Mouse (Mus musculus): ENCODE results near the gene Gmfb. TPM values are rescaled to one million over a fixed set of nuclear protein-coding genes. Genes with fewer than 3 reads are reported as not detected.
"Not testable (repeated sequence)": the region's sequence is repeated elsewhere in the genome, so short reads cannot be mapped to it uniquely, and the experiment has no call there.

The Gmfb gene
- polyA plus RNA-seq, 1 experiment from 2014 or later = 163 TPM

DNA sequence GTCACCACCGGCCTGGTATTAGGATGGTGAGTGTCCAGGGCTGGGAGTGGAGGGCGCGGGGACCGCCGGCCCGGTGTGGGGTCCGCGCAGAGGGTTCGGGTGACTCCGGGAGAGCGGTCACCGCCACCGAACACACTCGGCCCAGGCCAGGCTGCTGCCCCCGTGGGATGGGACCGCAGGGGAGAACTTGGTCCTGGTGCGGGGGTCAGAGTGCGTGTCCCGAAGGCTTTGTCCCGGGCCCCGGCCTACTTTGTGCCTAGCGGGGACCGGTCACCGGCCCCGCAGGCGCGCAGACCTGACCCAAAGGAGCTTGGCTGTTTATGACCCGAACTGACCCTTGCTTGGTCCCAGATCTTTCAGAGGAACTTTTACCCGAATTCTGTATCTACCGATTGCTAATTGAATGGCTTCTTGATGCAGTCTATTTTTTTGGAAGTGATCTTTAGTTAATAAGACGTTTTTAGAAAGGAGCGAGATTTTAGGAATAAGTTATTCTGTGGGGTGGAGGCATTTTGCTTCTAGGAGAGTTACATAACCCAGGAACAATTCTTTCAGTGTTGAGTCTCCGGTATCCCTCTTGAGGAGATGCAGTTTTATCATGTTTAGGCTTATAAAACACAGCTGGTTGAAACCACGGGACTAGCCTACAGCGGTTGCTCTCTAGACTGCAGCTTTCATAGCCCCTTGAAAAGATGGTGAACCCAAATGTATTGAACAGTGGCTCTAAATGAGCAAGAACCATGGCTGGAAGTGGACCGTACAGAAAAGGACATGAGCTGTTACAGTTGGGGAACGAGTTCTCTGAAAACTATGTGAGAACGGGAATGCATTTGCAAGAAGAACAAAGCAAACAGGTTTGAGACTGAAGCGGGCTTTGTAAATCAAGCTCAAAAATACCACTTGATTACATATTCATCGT is 10.6 kb upstream of the Gmfb start:
- ATAC-seq (ENCODE audit: low read depth) = no peak
- Histone ChIP-seq H3K27ac (ENCODE audit: low read depth, low read length) (no peak overlapping the region), H3K9ac (replicated peaks; ENCODE audit: low read depth, low read length) (peak overlapping the region; percentile 74), H3K36me3 (ENCODE audit: control insufficient read depth, insufficient read depth, low read length) (no peaks in the 10 kb centered on the region), H3K4me2 (ENCODE audit: low read depth, low read length) (peak overlapping the region; percentile 89), H3K9me3 (ENCODE audit: control insufficient read depth, low read length) (no peaks in the 10 kb centered on the region), H3K4me3 (ENCODE audit: low read depth, low read length) (peak overlapping the region; percentile 65), H3K27me3 (ENCODE audit: control insufficient read depth, insufficient read depth, low read length) (no peaks in the 10 kb centered on the region), H3K4me1 (ENCODE audit: control insufficient read depth, insufficient read depth, low read length) (peaks cover 3% of the 10 kb centered on the region; the same call in 1 of the 2 replicates)
- WGBS = 9% methylated on average over 40 of the region's 40 CpGs

DNA sequence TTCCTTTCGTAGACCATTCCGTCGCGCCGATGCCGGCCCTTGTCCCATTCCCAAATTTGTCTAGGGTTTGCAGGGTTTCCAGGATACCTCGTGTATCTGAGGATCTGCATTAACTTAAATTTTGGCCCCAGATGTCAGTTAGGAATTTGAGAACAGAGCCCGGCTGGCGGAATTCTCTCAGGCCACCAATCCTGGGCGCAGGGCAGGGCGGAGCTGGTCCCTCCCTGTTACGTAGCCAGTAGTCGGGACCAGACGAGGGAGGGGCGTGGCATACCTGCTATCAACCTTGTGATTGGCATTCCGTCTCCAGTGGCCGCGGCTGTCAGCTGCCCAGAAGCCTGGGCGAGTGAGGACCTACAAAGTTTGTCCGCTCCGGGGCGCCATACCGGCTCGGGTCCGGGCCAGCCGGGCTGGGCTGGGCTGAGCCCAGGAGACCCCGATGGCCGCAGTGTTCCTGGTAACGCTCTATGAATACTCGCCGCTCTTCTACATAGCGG is 9.8 kb upstream of the Gmfb start, which contains the start of gene Cgrrf1:
TSS of gene Cgrrf1 (plus strand) at position 289 of the 497 bp plus-strand sequence.
- Histone ChIP-seq H3K27ac (ENCODE audit: low read depth, low read length) (no peak within 1 kb of the TSS), H3K4me2 (ENCODE audit: low read depth, low read length) (peak within 1 kb of the TSS; percentile 89), H3K4me3 (ENCODE audit: low read depth, low read length) (peak within 1 kb of the TSS; percentile 65), H3K9ac (replicated peaks; ENCODE audit: low read depth, low read length) (peak within 1 kb of the TSS; percentile 74), H3K36me3 (ENCODE audit: control insufficient read depth, insufficient read depth, low read length) (no peaks in the 10 kb centered on the region), H3K9me3 (ENCODE audit: control insufficient read depth, low read length) (no peaks in the 10 kb centered on the region), H3K4me1 (ENCODE audit: control insufficient read depth, insufficient read depth, low read length) (peaks cover 3% of the 10 kb centered on the region; the same call in 1 of the 2 replicates), H3K27me3 (ENCODE audit: control insufficient read depth, insufficient read depth, low read length) (no peaks in the 10 kb centered on the region)
- ATAC-seq (ENCODE audit: low read depth) = peak; percentile 98
- 1% methylated on average over 32 of the region's 32 CpGs for WGBS

DNA sequence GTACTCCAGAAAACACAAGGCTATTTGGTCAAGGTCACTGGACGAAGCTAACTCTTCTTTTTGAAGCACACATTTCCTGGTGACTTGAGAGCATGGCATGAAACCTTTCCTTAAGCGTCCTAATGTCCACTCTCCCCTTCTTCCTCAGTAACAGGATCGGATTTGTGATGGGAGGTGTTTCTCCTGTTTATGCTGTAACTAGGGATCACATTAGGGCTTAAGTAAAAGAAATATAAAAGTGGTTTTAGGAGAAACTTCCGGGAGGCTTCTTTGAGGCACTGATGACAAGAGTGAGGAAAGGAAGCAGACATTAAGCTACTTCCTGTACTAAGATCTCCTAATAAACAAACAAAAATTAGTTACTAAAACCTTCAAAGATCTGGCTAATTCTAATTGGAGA is 9.3 kb upstream of the Gmfb start:
- 8% methylated on average over 4 of the region's 4 CpGs for WGBS
- H3K27ac ChIP-seq (ENCODE audit: low read depth, low read length) = no peak overlapping the region
- peaks cover 3% of the 10 kb centered on the region; the same call in 1 of the 2 replicates for H3K4me1 ChIP-seq (ENCODE audit: control insufficient read depth, insufficient read depth, low read length)
- H3K9me3 ChIP-seq (ENCODE audit: control insufficient read depth, low read length) = no peaks in the 10 kb centered on the region
- H3K27me3 ChIP-seq (ENCODE audit: control insufficient read depth, insufficient read depth, low read length) = no peaks in the 10 kb centered on the region
- no peak for ATAC-seq (ENCODE audit: low read depth)
- peak overlapping the region; percentile 89 for H3K4me2 ChIP-seq (ENCODE audit: low read depth, low read length)
- H3K4me3 ChIP-seq (ENCODE audit: low read depth, low read length) = peak overlapping the region; percentile 65
- H3K9ac ChIP-seq (replicated peaks; ENCODE audit: low read depth, low read length) = peak overlapping the region; percentile 74; the same call in 1 of the 2 replicates
- no peaks in the 10 kb centered on the region for H3K36me3 ChIP-seq (ENCODE audit: control insufficient read depth, insufficient read depth, low read length)

DNA sequence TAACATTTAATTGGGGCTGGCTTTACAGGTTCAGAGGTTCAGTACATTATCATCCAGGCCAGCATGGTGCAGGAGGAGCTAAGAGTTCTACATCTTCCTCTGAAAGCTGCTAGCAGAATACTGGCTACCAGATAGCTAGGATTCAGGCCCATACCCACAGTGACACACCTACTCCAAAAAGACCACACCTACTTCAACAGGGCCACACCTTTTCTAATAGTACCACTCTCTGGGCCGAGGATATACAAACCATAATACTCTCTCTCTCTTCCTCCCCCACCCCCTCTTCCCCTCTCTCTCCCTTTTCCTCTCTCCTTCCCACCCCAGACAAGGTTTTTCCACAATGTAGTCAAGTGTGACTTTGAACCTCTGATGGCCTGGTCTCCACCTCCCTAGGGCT is 5.4 kb upstream of the Gmfb start:
- Histone ChIP-seq H3K27me3 (ENCODE audit: control insufficient read depth, insufficient read depth, low read length) (no peaks in the 10 kb centered on the region), H3K4me2 (ENCODE audit: low read depth, low read length) (no peak overlapping the region), H3K9ac (replicated peaks; ENCODE audit: low read depth, low read length) (no peak overlapping the region), H3K4me3 (ENCODE audit: low read depth, low read length) (no peak overlapping the region), H3K9me3 (ENCODE audit: control insufficient read depth, low read length) (no peaks in the 10 kb centered on the region), H3K36me3 (ENCODE audit: control insufficient read depth, insufficient read depth, low read length) (no peaks in the 10 kb centered on the region), H3K27ac (ENCODE audit: low read depth, low read length) (no peak overlapping the region), H3K4me1 (ENCODE audit: control insufficient read depth, insufficient read depth, low read length) (peaks cover 3% of the 10 kb centered on the region; the same call in 1 of the 2 replicates)
- no peak for ATAC-seq (ENCODE audit: low read depth)
- 75% methylated on average over 1 of the region's 1 CpGs for WGBS

DNA sequence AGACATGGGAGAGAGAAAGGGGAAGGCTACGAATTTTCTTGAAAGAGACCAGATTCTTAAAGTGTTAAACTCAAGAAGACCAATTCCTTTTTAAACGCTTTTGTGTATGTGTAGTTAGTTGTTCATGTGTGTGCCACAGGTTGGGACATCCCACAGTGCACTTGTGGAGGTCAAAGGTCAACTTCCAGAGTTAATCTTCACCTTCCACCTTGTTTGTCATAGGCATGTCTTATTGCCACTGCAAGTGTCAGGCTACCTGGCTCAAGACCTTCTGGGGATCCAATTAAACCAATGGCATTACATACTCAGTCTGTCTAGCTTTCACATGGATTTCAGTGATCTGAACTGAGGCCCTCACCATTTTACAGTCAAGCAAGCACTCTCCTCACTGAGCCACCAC is 2.0 kb upstream of the Gmfb start:
- Histone ChIP-seq H3K9ac (replicated peaks; ENCODE audit: low read depth, low read length) (no peak overlapping the region), H3K9me3 (ENCODE audit: control insufficient read depth, low read length) (no peaks in the 10 kb centered on the region), H3K36me3 (ENCODE audit: control insufficient read depth, insufficient read depth, low read length) (no peaks in the 10 kb centered on the region), H3K4me2 (ENCODE audit: low read depth, low read length) (no peak overlapping the region), H3K27ac (ENCODE audit: low read depth, low read length) (no peak overlapping the region), H3K27me3 (ENCODE audit: control insufficient read depth, insufficient read depth, low read length) (no peaks in the 10 kb centered on the region), H3K4me1 (ENCODE audit: control insufficient read depth, insufficient read depth, low read length) (peaks cover 10% of the 10 kb centered on the region), H3K4me3 (ENCODE audit: low read depth, low read length) (no peak overlapping the region)
- ATAC-seq (ENCODE audit: low read depth) = no peak
- 78% methylated on average over 2 of the region's 2 CpGs for WGBS

DNA sequence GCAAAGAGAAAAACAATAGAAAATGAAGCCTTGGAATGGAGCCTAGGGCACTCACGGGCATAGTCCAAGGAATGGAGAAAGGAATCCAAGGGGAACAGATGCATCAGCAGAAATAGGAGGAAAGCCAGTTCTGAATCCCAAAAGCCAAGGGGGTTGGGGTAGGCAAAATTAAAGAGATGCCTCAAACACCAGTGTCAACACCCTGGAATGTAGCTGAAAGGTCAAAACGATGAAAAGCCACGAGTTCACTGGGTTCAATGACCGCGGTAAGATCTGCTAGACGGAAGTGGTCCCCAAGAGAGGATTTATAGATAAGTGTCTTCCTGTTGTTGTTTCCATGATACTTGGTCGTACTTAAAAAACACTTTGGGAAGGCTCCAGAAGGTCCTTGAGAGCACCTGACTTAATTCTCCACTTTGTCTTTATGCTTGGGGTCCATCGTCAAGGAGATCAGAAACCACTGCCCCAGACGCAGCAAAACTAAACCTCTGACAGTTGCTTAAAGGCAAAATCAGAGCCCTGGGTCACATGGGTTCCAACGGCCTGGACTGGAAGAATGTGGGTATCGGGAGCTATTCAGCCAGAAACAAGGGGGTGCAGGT is 670 bp downstream of the Gmfb start:
- Histone ChIP-seq H3K4me2 (ENCODE audit: low read depth, low read length) (peak overlapping the region; percentile 72), H3K36me3 (ENCODE audit: control insufficient read depth, insufficient read depth, low read length) (no peaks in the 10 kb centered on the region), H3K27ac (ENCODE audit: low read depth, low read length) (peak overlapping the region; percentile 80), H3K4me1 (ENCODE audit: control insufficient read depth, insufficient read depth, low read length) (peaks cover 10% of the 10 kb centered on the region), H3K9me3 (ENCODE audit: control insufficient read depth, low read length) (no peaks in the 10 kb centered on the region), H3K27me3 (ENCODE audit: control insufficient read depth, insufficient read depth, low read length) (no peaks in the 10 kb centered on the region), H3K4me3 (ENCODE audit: low read depth, low read length) (peak overlapping the region; percentile 91), H3K9ac (replicated peaks; ENCODE audit: low read depth, low read length) (peak overlapping the region; percentile 90)
- no peak for ATAC-seq (ENCODE audit: low read depth)
- WGBS = under 1% methylated on average over 11 of the region's 11 CpGs

DNA sequence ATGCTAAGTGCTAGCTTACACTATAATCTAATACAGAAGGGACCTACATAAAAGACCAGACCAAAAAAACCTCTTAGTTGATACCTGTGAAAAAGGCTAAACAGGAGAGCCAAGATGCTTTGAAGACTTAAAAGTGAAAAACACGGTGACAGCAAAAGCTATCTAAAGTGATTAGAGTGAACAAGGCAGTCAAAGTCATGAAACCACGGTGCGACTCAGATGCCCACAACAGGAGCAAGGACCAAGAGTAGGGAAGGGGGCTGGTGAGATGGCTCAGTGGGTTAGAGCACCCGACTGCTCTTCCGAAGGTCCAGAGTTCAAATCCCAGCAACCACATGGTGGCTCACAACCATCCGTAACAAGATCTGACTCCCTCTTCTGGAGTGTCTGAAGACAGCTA is 2.1 kb downstream of the Gmfb start:
- H3K4me2 ChIP-seq (ENCODE audit: low read depth, low read length); H3K4me1 ChIP-seq (ENCODE audit: control insufficient read depth, insufficient read depth, low read length); H3K27me3 ChIP-seq (ENCODE audit: control insufficient read depth, insufficient read depth, low read length); H3K9ac ChIP-seq (replicated peaks; ENCODE audit: low read depth, low read length); H3K4me3 ChIP-seq (ENCODE audit: low read depth, low read length); H3K36me3 ChIP-seq (ENCODE audit: control insufficient read depth, insufficient read depth, low read length); ATAC-seq (ENCODE audit: low read depth); H3K27ac ChIP-seq (ENCODE audit: low read depth, low read length); H3K9me3 ChIP-seq (ENCODE audit: control insufficient read depth, low read length): not testable (repeated sequence)
- WGBS = 91% methylated on average over 5 of the region's 6 CpGs

DNA sequence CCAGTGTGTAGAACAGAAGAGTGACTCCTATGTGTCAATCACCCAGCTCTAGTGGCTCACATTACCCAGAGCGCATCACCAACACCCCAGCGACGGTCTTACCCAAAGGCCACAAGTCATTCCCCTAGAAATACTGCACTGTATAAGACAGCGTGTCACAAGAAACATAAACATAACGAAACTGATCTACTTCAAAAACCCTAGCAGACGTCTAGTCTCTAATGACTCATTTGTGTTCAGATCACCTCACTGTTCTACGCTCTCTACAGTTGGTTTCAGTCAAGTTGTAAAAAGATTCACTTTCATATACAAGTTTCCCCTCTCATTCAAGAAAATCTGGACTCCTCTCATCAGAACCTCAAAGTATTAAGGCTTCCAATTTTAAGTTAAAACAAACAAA is 3.3 kb downstream of the Gmfb start:
- H3K4me3 ChIP-seq (ENCODE audit: low read depth, low read length) = no peak overlapping the region
- H3K27ac ChIP-seq (ENCODE audit: low read depth, low read length) = no peak overlapping the region
- 93% methylated on average over 7 of the region's 7 CpGs for WGBS
- no peaks in the 10 kb centered on the region for H3K27me3 ChIP-seq (ENCODE audit: control insufficient read depth, insufficient read depth, low read length)
- no peak for ATAC-seq (ENCODE audit: low read depth)
- no peak overlapping the region for H3K9ac ChIP-seq (replicated peaks; ENCODE audit: low read depth, low read length)
- peaks cover 10% of the 10 kb centered on the region for H3K4me1 ChIP-seq (ENCODE audit: control insufficient read depth, insufficient read depth, low read length)
- H3K36me3 ChIP-seq (ENCODE audit: control insufficient read depth, insufficient read depth, low read length) = peaks cover 4% of the 10 kb centered on the region; the same call in 1 of the 2 replicates
- no peak overlapping the region for H3K4me2 ChIP-seq (ENCODE audit: low read depth, low read length)
- H3K9me3 ChIP-seq (ENCODE audit: control insufficient read depth, low read length) = no peaks in the 10 kb centered on the region

Data from neural tube, embryonic 14.5 days (tissue).